Mouse (Mus musculus): ENCODE data around the gene Cep290. TPM values are rescaled to one million over a fixed set of nuclear protein-coding genes. Genes with fewer than 3 reads are reported as not detected.

The Cep290 gene
- polyA plus RNA-seq, 1 experiment from 2014 or later: 3.9 TPM

- peak; percentile 87 for DNase-seq (ENCODE audit: low spot score)
Measured at GRCm38 (mm10) chr10:100588932-100589388, 101.6 kb downstream of the Cep290 start.

GRCm38 (mm10) chr10:100590323-100590722, 103.0 kb downstream of the Cep290 start, which contains the start of the genes 4930430F08Rik and 1700017N19Rik:
Gene 4930430F08Rik, minus strand, starts transcription at chr10:100590423.
Gene 1700017N19Rik, plus strand, starts transcription at chr10:100590484.
- DNase-seq (ENCODE audit: low spot score): no peak

- DNase-seq (ENCODE audit: low spot score): no peak
Measured at GRCm38 (mm10) chr10:100598339-100598738, 111.0 kb downstream of the Cep290 start.

GRCm38 (mm10) chr10:100603511-100603910, 116.2 kb downstream of the Cep290 start:
- no peak for DNase-seq (ENCODE audit: low spot score)

GRCm38 (mm10) chr10:100604254-100604653, 116.9 kb downstream of the Cep290 start:
- DNase-seq (ENCODE audit: low spot score): no peak

- no peak for DNase-seq (ENCODE audit: low spot score)
Measured at GRCm38 (mm10) chr10:100617233-100617903, 130.0 kb downstream of the Cep290 start.

GRCm38 (mm10) chr10:100619474-100619873, 132.1 kb downstream of the Cep290 start:
- no peak for DNase-seq (ENCODE audit: low spot score)

GRCm38 (mm10) chr10:100620040-100620439, 132.7 kb downstream of the Cep290 start:
- DNase-seq (ENCODE audit: low spot score): no peak

GRCm38 (mm10) chr10:100622494-100622893, 135.1 kb downstream of the Cep290 start:
- DNase-seq (ENCODE audit: low spot score): no peak

Other genes starting within 250 kb of the Cep290 start
- gene Gm4301, start 151.9 kb upstream of the Cep290 start, polyA plus RNA-seq (2015; fragmentation: Nextera tagmentation; extraction: Ambion mirVana): not detected in 2 replicates
- not detected in 2 replicates for gene Gm4302, start 146.7 kb upstream of the Cep290 start, polyA plus RNA-seq (2015; fragmentation: Nextera tagmentation; extraction: Ambion mirVana)
- not detected in 2 replicates for gene Gm4303, start 141.6 kb upstream of the Cep290 start, polyA plus RNA-seq (2015; fragmentation: Nextera tagmentation; extraction: Ambion mirVana)
- not detected in 2 replicates for gene Gm4305, start 136.5 kb upstream of the Cep290 start, polyA plus RNA-seq (2015; fragmentation: Nextera tagmentation; extraction: Ambion mirVana)
- gene Gm4307, start 126.2 kb upstream of the Cep290 start, polyA plus RNA-seq (2015; fragmentation: Nextera tagmentation; extraction: Ambion mirVana): not detected in 2 replicates
- gene Gm4312, start 105.0 kb upstream of the Cep290 start, polyA plus RNA-seq (2015; fragmentation: Nextera tagmentation; extraction: Ambion mirVana): not detected in 2 replicates
- 5.2 and 6.8 TPM in 2 replicates for gene Tmtc3, start 208 bp upstream of the Cep290 start, polyA plus RNA-seq (2015; fragmentation: Nextera tagmentation; extraction: Ambion mirVana)
- gene 4930430F08Rik, start 102.9 kb downstream of the Cep290 start, polyA plus RNA-seq (2015; fragmentation: Nextera tagmentation; extraction: Ambion mirVana): 9.0 and 10.0 TPM in 2 replicates
- not detected in 2 replicates for gene 1700017N19Rik, start 102.9 kb downstream of the Cep290 start, polyA plus RNA-seq (2015; fragmentation: Nextera tagmentation; extraction: Ambion mirVana)